Mouse (Mus musculus) macrophage (primary cell): ENCODE measurements at regions not wholly inside any gene's neighbourhood (a gene's known extent, or its start where the extent isn't known, plus 50 kb on each side); places are given as distances from the start of the nearest gene placed in this dataset.

ENCODE experiments used
- H3K27ac ChIP-seq: fragments of 350-480 bp; formaldehyde crosslinking; 2 replicates; pipeline ENCODE4 v1.9.0; 2021
- H3K36me3 ChIP-seq: fragments of 350-480 bp; formaldehyde crosslinking; 2 replicates; pipeline ENCODE4 v1.9.0; 2021; ENCODE audit errors: inconsistent target
- H3K4me3 ChIP-seq: fragments of 350-480 bp; formaldehyde crosslinking; 2 replicates; pipeline ENCODE4 v1.9.0; 2021; ENCODE audit errors: inconsistent target
- H3K79me2 ChIP-seq: fragments of 350-480 bp; formaldehyde crosslinking; 2 replicates; pipeline ENCODE4 v1.9.0; 2021; ENCODE audit errors: inconsistent target
- WGBS: methylation state at CpG from one replicate; pipeline ENCODE4 v1.1.7; 2026; ENCODE audit warnings: inconsistent platforms; ENCODE audit not compliant: missing documents; 5-methylcytosine and 5-hydroxymethylcytosine counted together

- no peak overlapping the region for H3K27ac ChIP-seq
- no peak overlapping the region for H3K4me3 ChIP-seq
- WGBS = 87% methylated on average over 6 of the region's 6 CpGs
- H3K79me2 ChIP-seq = no peaks in the 10 kb centered on the region
- H3K36me3 ChIP-seq = no peaks in the 10 kb centered on the region
These were observed 447.4 kb upstream of the Igfbp7 start for GRCm38 (mm10) chr5:77855191-77855590.

DNA sequence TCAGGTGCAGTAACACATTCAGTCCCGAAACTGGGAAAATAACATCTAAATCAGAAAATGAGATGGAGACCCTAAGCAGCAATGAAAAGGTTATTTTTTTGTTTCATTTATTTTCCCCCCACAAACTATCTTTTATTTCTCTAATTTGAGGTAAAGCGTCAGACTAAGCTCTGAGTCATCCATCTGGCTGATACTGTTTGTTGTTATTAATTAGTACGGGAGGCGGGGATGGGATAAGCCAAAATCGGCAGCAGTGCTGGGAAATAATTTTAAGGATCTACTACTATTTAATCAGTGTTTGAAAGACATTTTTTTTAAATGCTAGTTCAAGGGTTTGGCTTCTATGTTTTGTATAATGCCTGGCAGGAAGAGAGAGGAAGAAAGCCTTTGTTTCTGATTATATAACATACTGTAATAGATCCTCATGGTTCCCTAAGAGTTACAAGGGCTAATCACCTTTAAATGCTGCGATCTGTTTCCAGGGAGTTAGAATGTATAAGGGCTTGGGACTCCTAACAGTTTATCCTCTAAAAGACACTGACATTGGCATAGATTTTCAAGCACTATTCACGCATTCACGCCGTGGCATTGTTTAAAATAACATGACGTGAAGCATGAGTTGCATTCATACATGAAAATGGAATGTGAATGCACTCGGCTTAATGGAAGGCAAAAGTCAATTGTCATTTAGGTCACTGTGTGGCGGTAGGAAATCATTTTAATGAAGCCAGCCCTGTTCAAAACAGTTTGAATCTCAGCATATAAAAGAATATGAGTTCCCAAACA lies 446.4 kb upstream of the Igfbp7 start:
- Histone ChIP-seq H3K79me2 (no peaks in the 10 kb centered on the region), H3K4me3 (no peak overlapping the region), H3K36me3 (no peaks in the 10 kb centered on the region), H3K27ac (no peak overlapping the region)
- 87% methylated on average over 12 of the region's 12 CpGs for WGBS

GRCm38 (mm10) chr5:77851645-77852044 lies 443.8 kb upstream of the Igfbp7 start:
- H3K4me3 ChIP-seq = no peak overlapping the region
- WGBS = 73% methylated on average over 3 of the region's 3 CpGs
- H3K79me2 ChIP-seq = no peaks in the 10 kb centered on the region
- no peak overlapping the region for H3K27ac ChIP-seq
- no peaks in the 10 kb centered on the region for H3K36me3 ChIP-seq

DNA sequence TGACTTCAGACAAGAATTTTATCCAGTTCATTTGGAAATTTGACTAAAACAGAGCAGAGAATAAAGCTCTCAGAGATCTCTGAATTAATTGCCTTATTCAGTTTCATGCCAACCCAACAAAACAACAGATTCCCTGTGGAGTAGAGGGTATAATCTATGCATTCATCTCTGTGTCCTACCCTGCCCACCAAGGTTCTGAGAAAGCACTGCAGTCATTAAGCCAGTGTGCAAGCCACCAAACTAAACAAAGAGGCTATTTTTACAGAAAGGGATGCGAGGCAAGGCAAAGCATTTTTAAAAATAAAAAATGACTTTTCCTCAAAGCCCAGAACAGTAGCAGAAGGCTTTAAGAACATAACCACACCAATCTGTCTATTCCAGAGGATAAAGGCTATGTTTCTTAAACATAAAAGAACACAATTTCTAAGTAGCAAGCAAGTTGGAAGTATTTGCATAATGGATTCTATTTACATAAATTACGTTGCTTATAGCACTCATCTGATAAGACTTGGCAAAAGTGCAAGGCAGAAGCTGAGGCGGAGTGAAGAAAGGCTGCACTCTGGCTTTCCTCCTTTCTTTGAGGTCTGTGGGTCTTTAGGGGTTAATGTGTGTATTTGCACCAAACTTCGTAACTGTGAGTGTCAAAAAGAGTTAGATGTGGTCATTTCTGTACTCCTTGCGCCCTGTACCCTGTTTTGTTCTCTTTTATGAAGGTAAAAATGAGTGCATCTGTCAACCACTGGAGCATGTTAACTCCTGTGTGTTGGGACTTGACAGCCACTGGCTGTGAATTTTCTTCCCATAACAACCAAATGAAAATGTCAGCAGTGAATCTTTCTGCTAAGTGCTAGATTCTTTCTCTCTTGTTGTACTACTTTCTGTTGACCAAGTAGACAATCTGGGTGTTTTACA lies 430.6 kb upstream of the Igfbp7 start:
- no peak overlapping the region for H3K4me3 ChIP-seq
- no peaks in the 10 kb centered on the region for H3K36me3 ChIP-seq
- H3K79me2 ChIP-seq = no peaks in the 10 kb centered on the region
- no peak overlapping the region for H3K27ac ChIP-seq
- 77% methylated on average over 5 of the region's 5 CpGs for WGBS

DNA sequence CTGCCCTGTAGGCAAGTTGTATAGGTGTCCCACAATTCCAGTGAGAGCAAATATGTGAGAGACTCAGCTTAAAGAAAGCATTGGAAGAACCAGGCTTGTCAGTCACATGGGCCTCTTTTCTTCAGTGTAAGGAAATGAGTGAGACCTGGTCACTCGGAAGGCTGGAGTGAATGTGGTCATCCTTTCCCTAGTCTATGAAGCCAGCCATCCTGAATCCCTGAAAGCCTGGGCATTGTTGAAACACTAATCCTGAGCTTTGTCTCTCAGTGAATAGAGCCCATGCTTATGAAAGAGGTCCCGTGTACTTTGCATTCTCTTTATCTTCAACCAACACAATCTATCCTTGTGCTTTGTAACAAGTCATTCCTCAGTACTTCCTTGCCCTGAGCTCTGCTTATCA lies 420.1 kb upstream of the Igfbp7 start:
- no peaks in the 10 kb centered on the region for H3K36me3 ChIP-seq
- whole genome bisulfite sequencing = 98% methylated on average over 2 of the region's 2 CpGs
- no peaks in the 10 kb centered on the region for H3K79me2 ChIP-seq
- H3K4me3 ChIP-seq = no peak overlapping the region
- H3K27ac ChIP-seq = no peak overlapping the region

DNA sequence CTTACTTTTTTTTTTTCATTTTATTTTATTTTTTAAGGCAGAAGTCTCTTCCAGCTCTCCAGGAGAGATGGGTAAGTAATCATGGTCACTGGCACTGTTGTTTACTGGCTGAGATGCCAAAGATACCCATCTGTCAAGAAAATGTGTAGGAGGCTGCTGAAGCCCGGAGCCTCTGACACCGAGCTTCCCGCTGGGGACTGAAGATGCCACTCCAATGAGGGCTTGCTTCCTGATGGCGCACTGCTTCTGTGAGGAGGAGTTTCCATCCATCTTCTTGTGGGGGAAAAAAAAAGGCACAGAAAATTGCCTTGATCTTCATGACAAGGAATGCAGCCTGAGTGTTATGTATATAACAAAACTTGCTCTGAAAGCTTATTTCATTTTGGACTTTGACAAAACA lies 418.2 kb upstream of the Igfbp7 start:
- 94% methylated on average over 4 of the region's 4 CpGs for WGBS
- no peak overlapping the region for H3K4me3 ChIP-seq
- H3K36me3 ChIP-seq = no peaks in the 10 kb centered on the region
- no peaks in the 10 kb centered on the region for H3K79me2 ChIP-seq
- no peak overlapping the region for H3K27ac ChIP-seq

GRCm38 (mm10) chr5:77816759-77817280 lies 409.0 kb upstream of the Igfbp7 start:
- WGBS = 91% methylated on average over 7 of the region's 7 CpGs
- Histone ChIP-seq H3K79me2 (no peaks in the 10 kb centered on the region), H3K27ac (no peak overlapping the region), H3K4me3 (no peak overlapping the region), H3K36me3 (no peaks in the 10 kb centered on the region)

DNA sequence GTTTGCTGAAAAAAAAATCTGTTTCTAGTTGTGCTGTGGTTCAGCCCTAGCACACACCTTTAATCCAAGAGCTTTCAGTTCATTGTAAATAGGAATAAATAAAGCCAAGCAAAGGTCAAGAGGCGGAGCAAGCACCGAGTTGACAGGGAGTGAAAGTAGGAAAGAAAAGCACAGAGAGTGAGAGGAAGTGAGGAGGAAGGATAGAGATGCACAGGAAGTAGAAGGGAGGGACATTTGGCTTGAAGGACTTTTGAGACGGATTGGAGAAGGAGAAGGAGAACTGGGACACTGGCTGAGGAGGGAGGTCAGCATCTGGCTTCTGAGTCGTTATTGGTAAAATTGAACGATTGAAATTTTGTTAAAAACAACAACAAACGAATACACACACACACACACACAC lies 402.0 kb upstream of the Igfbp7 start:
- no peaks in the 10 kb centered on the region for H3K36me3 ChIP-seq
- H3K4me3 ChIP-seq = no peak overlapping the region
- no peaks in the 10 kb centered on the region for H3K79me2 ChIP-seq
- 67% methylated on average over 6 of the region's 6 CpGs for WGBS
- no peak overlapping the region for H3K27ac ChIP-seq

- 42% methylated on average over 3 of the region's 3 CpGs for WGBS
- Histone ChIP-seq H3K79me2 (no peaks in the 10 kb centered on the region), H3K36me3 (no peaks in the 10 kb centered on the region), H3K4me3 (no peak overlapping the region), H3K27ac (no peak overlapping the region)
These were observed 399.9 kb upstream of the Igfbp7 start for GRCm38 (mm10) chr5:77807726-77808125.

DNA sequence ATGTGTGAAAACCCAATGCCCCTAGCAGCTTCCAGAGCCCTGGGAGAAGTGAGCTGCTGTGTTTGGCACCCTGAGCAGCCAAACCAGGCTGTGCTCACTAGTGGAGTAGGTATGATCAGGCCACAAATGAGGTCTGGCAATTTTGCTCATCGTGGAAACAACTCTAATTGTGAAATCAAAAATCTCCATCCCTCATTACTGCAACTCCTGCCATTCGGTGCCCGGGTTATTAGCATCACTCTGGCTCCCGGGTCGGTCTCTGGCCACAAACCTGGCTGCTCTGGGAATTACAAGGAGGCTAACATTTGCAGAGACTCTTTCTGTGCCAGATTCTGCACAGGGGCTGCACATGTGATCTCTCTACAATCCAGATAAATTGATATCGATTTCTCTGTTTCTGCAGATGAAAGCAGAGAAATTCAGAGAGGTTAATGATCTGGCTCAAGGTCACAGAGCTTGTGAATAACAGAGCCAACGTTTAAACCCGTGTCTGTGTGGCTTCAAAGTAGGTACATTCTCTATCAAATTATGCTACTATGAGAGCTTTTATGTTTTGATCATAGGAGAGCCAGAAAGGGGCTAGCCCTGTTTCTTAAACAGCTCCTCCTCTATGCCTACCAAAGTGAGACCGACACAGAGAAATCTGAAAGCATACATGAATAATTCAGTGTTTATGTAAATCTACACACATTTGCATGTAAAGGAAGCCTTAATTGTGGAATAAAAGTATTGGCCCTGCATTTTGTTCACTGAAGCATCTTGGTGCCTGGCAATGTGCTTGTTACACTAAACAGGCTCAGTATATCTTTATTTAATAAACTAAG lies 398.7 kb upstream of the Igfbp7 start:
- Histone ChIP-seq H3K4me3 (no peak overlapping the region), H3K79me2 (no peaks in the 10 kb centered on the region), H3K27ac (no peak overlapping the region), H3K36me3 (no peaks in the 10 kb centered on the region)
- 78% methylated on average over 9 of the region's 9 CpGs for WGBS

DNA sequence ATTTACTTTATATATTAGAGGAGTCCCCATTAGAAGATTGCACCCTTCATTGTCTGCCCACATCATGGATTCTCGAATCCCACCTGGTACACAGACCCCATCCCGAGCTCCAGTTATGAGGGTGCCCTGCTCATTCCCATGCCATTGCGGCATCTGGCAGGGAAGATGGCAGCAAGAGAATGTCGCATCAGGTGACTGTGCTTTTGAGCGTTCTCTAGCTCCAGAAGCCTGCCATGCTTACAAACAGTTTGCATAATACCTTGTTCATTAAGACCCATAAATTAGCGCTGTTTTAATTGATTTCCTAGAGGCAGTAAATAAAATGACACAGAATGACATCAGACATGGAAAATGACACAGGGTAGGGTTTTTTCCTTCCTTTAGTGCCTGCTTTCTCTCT lies 398.0 kb upstream of the Igfbp7 start:
- Histone ChIP-seq H3K4me3 (no peak overlapping the region), H3K36me3 (no peaks in the 10 kb centered on the region), H3K79me2 (no peaks in the 10 kb centered on the region), H3K27ac (no peak overlapping the region)
- WGBS = 85% methylated on average over 6 of the region's 6 CpGs

GRCm38 (mm10) chr5:77805303-77805702 lies 397.5 kb upstream of the Igfbp7 start:
- 86% methylated on average over 1 of the region's 1 CpGs for WGBS
- H3K4me3 ChIP-seq = no peak overlapping the region
- H3K79me2 ChIP-seq = no peaks in the 10 kb centered on the region
- H3K27ac ChIP-seq = no peak overlapping the region
- no peaks in the 10 kb centered on the region for H3K36me3 ChIP-seq

DNA sequence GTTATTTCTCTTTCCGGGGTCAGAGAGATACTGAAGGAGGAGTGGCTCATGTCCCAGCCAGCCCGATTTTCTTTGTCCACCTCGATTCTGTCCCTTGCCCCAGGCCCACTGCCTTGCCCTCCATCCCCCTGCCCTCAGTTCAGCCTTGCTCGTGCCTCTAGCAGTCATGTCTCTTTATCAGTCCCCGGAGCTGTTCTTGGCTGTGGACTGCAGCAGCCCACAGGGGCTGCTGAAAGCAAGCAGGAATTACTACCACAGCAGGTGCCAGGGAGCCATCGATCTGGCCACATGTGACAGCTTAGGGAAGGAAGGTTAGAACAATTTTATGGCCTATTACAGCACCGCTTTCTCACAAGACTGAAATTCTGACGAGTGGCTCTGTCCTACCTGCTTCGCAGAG lies 396.3 kb upstream of the Igfbp7 start:
- Histone ChIP-seq H3K4me3 (no peak overlapping the region), H3K79me2 (no peaks in the 10 kb centered on the region), H3K36me3 (no peaks in the 10 kb centered on the region), H3K27ac (no peak overlapping the region)
- 69% methylated on average over 9 of the region's 9 CpGs for WGBS

GRCm38 (mm10) chr5:77803562-77803961 lies 395.7 kb upstream of the Igfbp7 start:
- 58% methylated on average over 6 of the region's 6 CpGs for WGBS
- H3K79me2 ChIP-seq = no peaks in the 10 kb centered on the region
- H3K27ac ChIP-seq = no peak overlapping the region
- H3K4me3 ChIP-seq = no peak overlapping the region
- H3K36me3 ChIP-seq = no peaks in the 10 kb centered on the region
